Mouse (Mus musculus): ENCODE measurements around the gene Fbxl3.

Gene Fbxl3

GRCm38 (mm10) chr14:103079209-103079977 is 20.0 kb downstream of the Fbxl3 start:
- DNase-seq: no peak

- DNase-seq: no peak
These were observed 21.1 kb downstream of the Fbxl3 start for GRCm38 (mm10) chr14:103078006-103078912.

- DNase-seq: no peak
These were observed 21.9 kb downstream of the Fbxl3 start for GRCm38 (mm10) chr14:103077272-103078005.

GRCm38 (mm10) chr14:103075166-103075565 is 24.2 kb downstream of the Fbxl3 start:
- DNase-seq: no peak

- DNase-seq: no peak
These were observed 25.5 kb downstream of the Fbxl3 start for GRCm38 (mm10) chr14:103073825-103074224.

GRCm38 (mm10) chr14:103072731-103073130 is 26.6 kb downstream of the Fbxl3 start:
- DNase-seq: no peak

- no peak for DNase-seq
These were observed 27.9 kb downstream of the Fbxl3 start for GRCm38 (mm10) chr14:103071471-103071870.

GRCm38 (mm10) chr14:103070790-103071189 is 28.6 kb downstream of the Fbxl3 start:
- DNase-seq: peak; percentile 14

- DNase-seq: peak; percentile 99
These were observed 29.3 kb downstream of the Fbxl3 start, which contains the start of gene Cln5 for GRCm38 (mm10) chr14:103069864-103070611. TSS of gene Cln5 (plus strand) at chr14:103070216.

- no peak for DNase-seq
These were observed 29.9 kb downstream of the Fbxl3 start for GRCm38 (mm10) chr14:103069465-103069863.

- peak; percentile 77 for DNase-seq
These were observed 33.8 kb downstream of the Fbxl3 start for GRCm38 (mm10) chr14:103065294-103066167.

- DNase-seq: no peak
These were observed 39.9 kb downstream of the Fbxl3 start for GRCm38 (mm10) chr14:103059495-103059894.

GRCm38 (mm10) chr14:103058998-103059397 is 40.4 kb downstream of the Fbxl3 start:
- no peak for DNase-seq

GRCm38 (mm10) chr14:103056601-103057000 is 42.8 kb downstream of the Fbxl3 start:
- DNase-seq: no peak

- no peak for DNase-seq
These were observed 44.6 kb downstream of the Fbxl3 start for GRCm38 (mm10) chr14:103054731-103055130.

GRCm38 (mm10) chr14:103051159-103051769 is 48.1 kb downstream of the Fbxl3 start:
- peak; percentile 80 for DNase-seq

- DNase-seq: no peak
These were observed 50.9 kb downstream of the Fbxl3 start for GRCm38 (mm10) chr14:103048292-103049086.

GRCm38 (mm10) chr14:103046677-103047076 is 52.7 kb downstream of the Fbxl3 start, which contains the start of gene Acod1:
TSS of gene Acod1 (plus strand) at chr14:103046977.
- DNase-seq: no peak

- DNase-seq: no peak
These were observed 62.4 kb downstream of the Fbxl3 start for GRCm38 (mm10) chr14:103037016-103037415.

- no peak for DNase-seq
These were observed 65.3 kb downstream of the Fbxl3 start for GRCm38 (mm10) chr14:103034076-103034475.

Measured in embryo, embryonic 11 days (tissue).